Mouse (Mus musculus) mesoderm, embryonic 11.5 days (tissue): ENCODE measurements at regions not wholly inside any gene's neighbourhood (a gene's known extent, or its start where the extent isn't known, plus 50 kb on each side); places are given as distances from the start of the nearest gene placed in this dataset.
A peak's percentile ranks its signal among the peaks of the same experiment; 100 is the strongest.

Experiments used
- DNase-seq: peaks from one replicate; pipeline ENCODE4 v3.0.0-alpha.2; 2012; ENCODE audit warnings: low read depth, low spot score

DNA sequence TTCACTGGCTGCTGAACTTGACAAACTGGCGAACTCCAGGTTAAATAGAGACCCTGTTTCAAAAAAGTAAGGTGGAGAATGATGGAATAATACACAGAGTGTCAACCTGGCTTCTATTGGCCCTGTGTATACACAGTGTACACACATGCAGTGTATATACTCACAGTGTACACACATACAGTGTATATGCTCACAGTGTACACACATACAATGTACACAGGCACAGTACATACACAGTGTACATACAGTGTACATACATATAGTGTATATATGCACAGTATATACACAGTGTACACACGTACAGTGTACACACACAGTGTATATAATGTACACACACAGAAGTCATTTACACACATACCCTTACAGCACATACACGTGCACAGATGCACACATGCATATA, 52.4 kb upstream of the Aldh1b1 start:
- DNase-seq = no peak

DNA sequence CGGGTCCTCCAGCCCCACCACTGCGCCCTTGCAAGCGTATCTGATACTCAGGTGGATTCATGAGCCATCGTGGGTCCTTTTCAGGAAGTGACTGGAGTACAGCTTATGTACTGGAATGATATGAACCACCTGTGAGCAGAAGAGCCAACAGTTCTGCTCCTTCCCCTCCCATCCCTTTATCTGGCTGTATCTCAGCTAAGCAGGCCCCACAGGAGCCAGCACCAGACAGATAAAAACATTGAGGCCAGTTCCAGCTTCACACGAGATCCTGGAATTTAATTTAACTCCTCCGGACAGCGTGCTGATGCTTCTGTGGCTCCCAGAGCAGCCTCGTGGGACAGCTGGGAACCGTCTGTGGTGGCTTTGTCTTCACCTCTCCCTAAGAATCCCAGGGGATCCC, 53.1 kb upstream of the Aldh1b1 start:
- DNase-seq = no peak

DNA sequence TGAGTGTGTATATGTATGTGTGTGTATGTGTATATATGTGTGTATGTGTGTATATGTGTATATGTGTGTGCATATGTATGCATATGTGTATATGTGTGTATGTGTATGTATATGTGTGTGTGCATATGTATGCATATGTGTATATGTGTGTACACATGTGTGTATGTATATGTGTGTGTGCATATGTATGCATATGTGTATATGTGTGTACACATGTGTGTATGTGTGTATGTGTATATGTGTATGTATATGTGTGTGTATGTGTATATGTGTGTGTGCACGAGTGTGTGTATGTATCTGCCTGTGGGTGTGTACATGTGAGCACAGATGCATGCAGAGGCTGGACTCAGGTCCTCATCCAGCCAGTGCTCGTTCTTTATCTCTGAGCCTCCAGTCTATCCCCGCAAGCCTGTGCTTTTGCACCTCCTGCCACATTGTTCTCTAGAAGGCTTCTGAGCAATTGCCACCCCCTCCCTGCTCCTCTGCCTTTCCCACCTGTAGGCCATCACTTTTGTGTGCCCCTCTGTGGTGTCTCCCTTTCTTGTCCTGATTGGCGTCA, 53.9 kb upstream of the Aldh1b1 start:
- no peak for DNase-seq

DNA sequence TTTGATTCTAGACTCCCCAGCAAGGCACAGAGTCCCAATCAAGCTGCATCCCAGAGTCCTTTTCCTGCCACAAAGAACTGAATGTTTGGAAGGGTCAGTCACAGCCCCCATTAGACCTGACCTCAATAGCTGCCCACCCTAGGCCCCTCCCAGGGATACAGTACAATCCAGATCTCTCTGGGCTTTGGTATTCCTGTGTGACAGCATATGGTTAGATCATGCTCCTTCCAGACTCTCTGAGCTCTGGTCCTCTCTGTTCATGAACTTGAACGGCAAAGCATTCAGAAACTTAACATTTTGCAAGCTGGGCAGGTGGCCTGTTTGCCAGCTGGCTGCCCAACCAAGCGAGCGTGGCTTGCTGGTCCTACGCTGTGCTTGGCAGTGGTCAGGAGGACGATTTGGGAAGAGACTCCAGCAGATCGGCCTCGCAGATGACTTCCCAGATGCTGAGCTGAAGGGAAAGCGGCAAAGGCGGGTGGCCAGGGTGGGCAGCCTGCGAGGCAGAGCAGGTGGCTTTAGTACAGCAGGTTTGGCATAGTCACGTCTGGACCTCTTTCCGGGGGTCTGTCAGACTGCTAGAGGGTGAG, 58.0 kb upstream of the Aldh1b1 start:
- DNase-seq = no peak

DNA sequence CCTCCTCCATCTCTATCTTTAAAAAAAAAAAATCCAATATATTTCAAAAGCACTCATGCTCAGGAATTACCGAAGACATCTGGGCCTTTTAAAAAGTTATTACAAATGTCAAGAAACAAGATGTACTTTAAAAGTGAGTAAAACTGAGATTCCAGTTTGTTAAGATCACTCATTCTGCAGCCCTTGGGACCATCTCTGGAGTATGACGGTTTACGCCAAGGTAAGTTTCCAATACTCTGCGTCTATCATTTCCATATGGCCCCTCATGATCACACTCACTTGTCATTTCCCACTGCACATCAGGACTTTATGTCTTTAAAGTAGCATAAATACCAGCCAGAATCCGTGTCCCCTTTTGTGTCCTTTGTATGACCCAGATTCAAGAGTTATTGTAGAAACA, 58.5 kb upstream of the Aldh1b1 start:
- no peak for DNase-seq

DNA sequence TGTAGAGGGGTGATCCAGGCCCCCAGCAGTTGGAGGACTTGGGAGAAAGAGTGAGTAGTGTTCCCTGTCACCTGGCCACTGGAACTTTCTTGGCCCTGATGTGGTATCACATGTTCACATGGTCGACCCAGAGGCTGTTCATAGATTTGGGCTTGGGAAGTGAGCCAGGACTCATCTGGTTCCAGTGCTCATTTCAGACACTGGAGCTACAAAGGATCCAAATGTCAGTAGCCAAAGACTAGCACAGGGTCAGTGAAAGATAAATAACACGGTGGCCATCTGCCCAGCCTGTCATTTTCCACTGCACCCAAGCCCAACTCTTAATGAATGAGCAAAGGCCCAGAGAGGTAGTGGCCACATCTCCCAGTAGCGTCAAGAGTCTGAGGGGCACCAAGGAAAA, 59.1 kb upstream of the Aldh1b1 start:
- no peak for DNase-seq

DNA sequence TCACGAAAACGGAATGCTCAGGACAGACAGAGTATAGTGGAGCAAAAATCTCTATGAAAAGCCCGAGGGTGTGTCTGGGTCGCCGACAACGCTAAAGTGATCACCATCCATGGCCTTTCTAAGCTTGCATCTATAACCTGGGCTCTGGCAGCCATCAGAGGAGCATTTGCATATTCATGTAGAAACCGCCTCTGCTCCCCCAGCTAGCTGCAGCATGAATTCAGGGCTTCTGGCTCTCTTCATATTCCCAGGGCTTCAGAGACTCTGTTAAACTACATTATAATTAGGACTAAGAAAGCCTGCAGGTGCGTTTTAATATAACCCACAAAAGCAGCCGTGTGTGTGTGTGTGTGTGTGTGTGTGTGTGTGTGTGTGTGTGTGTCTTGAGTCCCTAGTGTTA, 59.7 kb upstream of the Aldh1b1 start:
- DNase-seq = no peak

DNA sequence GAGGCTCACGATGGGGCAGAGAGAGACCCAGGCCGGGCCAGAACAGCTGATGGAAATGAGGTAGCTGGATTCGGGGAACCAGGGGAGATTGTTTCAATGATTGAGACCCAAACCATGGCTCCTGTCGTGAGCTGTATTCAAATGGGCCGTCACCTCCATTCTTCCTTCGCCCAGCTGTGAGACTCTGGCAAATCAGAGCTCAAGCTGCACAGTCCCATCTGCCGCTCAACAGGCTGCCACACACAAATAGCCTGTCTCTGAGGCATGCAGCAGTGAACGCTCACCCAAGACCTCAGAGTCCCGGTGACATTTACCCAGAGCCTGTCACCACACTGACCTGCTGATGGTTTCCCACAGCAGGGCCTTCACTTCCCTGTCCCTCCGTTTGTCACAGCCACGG, 60.1 kb upstream of the Aldh1b1 start:
- DNase-seq = no peak

DNA sequence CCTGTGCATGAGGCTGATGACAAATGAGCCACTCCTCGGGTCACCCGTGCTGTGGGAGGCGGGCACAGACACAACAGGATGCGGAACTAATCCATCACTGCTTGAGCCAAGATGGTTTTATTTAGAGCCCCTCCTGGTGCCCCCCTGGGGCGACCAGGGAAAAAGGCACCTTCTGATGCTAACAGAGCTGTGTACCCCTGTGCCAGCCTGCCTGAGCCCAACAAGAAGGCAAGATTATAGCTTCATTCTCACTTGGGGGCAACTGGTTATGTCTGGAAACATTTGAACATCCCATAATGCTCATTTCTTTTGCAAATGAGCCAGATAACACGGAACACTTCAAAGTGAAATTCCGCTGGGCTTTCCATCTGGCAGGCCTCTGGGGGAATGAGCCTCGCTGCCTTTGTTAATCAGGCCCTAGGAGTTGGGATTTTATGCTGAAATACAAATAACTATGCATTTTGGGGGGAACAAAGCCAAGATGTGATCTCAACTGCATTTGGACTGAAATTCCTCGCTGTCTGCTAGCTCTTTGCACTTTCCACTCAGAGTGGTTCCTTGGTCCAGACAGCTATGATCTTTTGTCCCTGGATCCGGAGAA, 62.5 kb upstream of the Aldh1b1 start:
- DNase-seq = no peak

DNA sequence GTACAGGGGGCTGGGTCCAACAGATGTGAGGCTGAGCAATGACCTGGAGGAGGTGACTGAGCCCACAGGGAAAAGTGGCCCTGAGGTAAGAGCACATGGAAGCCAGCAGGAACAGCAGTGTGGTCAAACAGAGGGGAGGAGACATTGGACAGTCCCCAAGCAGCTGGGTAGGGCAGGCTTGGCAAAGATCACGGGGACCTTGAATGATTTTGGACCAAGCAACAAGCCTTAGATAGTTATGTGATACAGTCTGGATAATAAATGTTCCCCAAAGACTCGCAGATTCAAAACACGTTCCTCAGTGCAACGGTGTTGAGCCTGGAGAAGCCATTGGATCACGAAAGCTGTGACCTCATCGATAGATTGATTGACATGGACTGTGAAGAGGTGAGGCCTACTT, 64.8 kb upstream of the Aldh1b1 start:
- no peak for DNase-seq

DNA sequence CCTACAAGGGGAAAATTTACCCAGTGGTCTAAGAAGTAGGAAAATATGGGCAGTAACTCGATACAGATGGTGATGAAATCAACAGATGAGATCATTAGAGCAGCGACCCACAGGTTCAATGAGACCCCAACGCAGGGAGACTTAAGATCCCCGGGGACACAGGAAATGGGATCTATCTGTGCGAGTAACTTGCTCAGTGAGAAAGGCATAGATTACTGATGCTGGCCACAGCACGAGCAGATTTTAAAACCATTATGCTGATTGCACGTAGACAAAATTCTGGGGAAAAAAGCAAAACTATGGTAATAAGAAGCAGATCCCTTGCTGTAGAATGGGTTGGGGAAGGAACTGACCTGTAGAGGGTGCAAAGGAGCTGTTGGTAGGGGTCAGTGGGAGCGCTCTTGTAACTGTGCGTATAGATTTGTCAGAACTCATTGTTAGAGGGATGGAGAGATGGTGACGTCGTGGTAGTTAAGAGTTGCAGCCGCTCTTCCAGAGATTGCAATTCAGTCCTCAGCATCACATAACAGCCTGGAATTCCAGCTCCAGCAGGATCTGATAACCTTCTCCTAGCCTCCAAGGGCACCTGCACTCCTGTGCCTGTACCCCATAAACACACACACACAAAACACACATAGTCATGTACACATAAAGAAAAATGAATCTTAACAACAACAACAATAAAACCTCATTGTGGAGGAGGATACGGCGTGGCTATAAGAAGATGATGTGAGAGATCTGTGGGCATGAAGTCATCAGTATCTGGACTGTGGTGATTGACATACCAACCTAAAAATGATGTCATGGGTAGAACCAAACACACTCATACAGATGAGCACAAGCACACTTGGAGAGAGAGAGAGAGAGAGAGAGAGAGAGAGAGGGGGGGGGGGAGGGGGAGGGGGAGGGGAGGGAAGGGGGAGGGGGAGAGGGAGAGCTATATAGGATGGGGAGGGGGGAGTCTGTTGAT, 67.7 kb upstream of the Aldh1b1 start:
- DNase-seq = peak; percentile 61

DNA sequence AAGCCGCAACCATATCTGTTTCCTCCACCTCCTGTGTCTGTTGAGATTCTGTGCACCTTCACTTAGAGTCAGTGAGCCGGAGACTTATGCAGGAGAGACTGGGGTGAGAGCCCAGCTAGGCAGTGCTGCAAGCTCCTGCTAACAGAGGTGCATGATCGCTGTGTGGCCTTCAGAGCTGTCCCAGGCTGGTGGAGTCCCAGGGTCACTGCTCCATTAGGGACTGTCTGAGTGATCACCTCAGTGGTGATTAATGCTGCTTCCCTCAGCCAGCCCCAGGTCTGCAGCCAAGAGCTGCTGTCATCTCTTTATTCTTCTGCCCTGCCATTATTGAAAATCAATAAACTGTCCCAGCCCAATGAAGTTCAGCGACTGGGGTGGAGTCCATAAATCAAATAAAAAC, 69.0 kb upstream of the Aldh1b1 start:
- DNase-seq = no peak

DNA sequence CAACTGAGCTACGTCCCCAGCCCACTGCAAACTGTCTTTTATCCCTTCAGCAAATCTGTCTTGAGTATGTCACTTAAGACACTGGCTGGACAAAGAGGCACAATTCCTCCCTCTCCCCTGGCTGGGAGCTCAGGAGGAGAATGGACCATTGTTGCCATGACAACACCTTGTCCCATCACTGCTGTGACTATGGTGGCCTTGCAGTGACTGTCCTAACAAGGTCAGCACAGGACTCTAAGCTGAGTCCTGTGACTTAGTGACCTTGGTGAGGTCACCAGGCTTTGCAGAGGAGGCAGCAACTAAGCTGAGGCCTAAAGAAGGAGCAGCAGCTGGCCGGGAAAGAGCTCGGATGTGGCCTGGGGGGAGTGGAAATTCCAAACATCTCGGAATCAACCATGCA, 70.0 kb upstream of the Aldh1b1 start:
- peak; percentile 54 for DNase-seq

DNA sequence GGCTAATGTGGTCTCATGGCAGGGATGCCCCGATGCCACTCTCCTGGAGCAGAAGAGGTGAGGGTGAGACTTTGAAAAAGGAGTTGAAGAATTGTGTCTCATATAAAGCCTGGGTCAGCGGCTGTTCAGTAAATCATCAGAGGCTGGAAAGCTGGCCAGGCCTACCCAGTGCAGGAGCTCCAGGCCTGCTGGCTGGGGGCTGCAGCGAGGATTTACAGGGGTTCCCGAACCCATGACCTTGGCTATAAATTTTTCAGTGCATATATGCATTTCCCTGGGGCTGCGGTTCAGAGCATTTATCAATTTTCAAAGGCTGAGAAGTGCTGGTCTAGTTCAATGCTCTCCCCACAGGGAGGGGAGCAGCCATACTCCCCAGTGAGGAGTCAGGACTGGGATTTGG, 70.9 kb upstream of the Aldh1b1 start:
- DNase-seq = peak; percentile 59

DNA sequence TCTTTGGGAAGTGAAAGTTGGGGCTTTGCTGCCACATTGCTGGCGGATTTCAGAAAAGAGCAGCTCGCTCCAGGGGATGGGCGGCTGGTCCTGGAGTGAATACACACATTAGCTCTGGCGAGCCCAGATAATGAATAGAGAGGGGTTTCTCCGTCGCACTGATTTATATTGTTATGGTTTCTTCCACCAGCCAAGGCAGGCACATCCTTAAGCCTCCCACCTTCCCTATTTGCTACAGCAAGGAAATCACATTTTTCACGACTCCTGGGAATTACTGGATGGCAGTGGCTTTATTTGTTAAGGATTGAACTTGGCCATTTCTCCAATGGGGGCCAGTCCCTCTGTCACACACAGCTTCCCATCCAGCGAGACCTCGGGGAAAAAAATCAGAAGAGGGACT, 71.3 kb upstream of the Aldh1b1 start:
- DNase-seq = peak; percentile 57

DNA sequence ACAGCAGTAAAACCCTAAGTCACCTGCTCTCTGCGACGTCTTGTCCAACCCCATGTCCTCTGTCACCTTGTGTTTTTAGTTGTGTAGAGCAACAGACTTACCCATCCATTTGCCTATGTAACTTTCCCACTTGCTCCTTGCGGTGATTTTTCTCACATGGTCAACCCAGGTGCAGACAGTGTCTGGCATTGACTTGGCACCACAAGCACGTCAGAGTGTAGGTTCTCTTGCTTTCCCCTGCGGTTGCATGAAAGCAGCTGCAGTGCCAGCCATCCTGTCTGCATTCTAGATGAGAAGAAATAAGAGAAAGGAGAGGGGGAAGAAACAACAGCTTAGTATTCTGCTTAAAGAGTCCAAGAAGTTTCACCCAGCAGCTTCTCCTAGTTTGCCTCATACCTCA, 72.0 kb upstream of the Aldh1b1 start:
- DNase-seq = no peak

DNA sequence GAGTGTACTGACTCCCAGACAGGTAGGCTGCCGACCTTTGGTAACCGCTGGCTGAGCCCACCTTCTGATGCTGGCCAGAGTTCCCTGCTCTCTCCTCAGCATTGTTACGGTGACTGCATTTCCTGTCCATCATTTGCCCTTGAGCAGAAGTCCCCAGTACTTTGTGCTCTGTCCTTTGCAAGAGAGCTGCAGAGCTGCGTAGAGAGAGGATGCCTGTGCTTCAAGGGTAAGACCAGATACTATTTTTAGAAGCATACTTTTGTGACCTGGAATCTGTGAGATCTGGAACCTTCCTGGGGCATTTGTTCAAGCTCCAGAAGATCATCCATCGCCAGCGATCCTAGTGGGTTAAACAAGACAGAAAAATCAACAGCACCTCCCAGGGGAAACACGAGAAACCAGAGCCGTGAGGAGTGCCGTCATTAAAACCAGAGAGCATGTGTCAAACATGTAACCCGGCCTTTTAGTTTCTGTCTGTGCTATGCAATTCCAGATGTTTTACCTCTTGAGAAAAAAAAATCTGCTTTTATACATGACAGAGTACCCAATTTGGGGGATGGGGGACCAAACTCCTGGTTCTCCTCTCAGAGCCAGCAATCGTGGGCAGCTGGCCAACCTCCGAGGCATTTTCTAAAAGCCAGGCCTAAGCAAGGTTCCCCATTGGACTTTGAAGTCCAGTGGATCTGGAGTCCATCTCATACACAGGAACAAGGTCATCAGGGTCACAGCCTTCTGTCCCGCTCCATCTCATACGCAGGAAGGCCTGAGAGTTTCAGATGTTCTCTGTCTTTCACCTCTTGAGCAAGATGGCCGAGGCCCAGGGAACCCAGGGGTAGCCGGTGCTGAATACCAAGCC, 73.5 kb upstream of the Aldh1b1 start:
- peak; percentile 63 for DNase-seq

DNA sequence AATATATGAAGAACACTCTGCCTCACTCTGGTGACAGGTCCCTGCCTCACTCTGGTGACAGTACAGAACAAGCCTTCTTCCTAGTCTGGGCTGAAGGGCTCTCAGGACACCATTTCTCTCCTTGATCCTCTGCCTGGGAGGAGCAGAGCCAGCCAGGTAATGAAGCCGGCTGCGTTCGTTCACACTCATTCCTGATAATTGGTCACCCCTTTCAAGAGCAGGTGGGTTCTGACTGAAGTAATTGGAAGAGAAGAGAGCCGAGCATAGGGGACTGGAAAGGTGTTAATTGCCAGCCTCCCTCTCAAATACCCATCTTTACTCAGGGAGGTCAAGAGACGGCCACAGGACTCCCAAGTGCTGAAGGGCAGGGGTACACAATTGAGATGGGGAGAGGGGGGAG, 78.5 kb upstream of the Aldh1b1 start:
- DNase-seq = no peak

DNA sequence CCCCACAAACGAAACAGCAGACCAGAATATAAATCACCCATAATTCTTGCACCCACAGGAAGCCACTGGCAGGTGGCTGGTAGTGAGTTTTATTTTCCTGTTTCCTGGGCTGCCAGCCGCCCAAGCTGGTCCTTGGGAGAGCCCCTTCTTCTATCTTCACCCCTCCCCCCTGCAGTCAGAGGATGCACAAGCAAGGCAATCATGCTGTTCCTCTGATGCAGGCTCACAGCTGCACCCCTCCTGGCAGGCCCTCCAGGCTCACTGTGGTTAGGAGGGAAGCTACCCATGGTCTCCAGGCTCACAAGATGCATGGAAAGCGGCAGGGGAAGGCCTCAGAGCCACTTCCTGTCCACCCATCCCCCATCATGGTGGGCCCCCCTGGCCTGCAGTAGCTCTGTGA, 79.3 kb upstream of the Aldh1b1 start:
- no peak for DNase-seq

DNA sequence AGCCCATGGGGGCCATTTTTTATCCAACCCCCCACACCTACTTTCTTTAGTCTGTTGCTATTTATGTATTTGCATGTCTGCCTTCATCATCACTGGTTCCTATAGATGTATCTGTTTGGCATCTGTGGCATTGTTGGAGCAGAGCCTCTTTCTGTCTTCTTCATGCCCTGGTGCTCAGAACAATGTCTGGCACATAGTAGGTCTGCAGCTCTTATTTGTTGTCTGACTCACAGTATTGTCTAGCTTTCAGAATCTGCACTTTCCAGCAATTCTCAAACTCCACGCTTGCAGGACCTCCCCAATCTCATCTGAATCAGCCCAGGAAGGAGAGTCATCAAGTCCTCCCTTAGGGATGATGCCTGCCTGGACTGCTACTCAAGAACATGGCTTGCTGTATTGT, 82.9 kb upstream of the Aldh1b1 start:
- no peak for DNase-seq

DNA sequence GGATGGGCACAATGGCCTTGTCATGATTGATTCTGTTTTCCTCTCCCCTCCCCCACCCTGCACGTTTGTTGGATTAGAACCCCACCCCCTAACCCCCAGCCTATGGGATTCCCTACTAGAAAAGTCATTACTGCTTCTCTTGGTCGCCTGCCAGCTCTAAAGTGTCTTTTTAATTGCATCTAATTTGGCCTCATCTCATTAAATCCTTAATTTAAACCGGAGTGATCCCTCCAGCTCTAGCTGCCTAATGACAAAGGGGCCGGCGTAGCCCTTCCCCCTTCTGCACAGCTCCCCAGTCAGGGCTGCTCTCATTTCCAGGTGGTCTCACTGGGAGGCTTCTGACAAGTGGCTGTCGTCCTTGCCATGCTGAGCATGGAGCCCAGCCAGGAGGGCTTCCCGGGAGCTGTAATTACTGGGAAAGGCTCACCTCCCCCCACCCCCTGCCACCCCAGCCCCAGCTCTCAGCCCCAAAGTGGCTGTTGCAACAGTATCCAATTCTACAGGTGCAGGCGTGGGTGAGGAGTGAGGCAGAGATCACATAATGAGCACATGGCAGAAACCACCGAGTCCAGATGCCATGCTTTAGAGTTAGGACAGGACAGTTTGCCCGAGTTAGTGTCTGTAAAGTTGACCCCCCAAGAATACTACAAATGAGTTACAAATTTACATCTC, 84.8 kb upstream of the Aldh1b1 start:
- no peak for DNase-seq
